Mouse (Mus musculus) cerebellum, adult 11-12 months (tissue): ENCODE data around the gene Sox12.
A peak's percentile ranks its signal among the peaks of the same experiment; 100 is the strongest.
"Not testable (repeated sequence)": the region's sequence is repeated elsewhere in the genome, so short reads cannot be mapped to it uniquely, and the experiment has no call there.

Source experiments
- DNase-seq: peaks from one replicate; pipeline ENCODE4 v3.0.0; 2022

Sox12 gene

GRCm38 (mm10) chr2:152398691-152399090 is 828 bp upstream of the Sox12 start:
- DNase-seq = peak; percentile 90

GRCm38 (mm10) chr2:152397004-152397589 is 766 bp downstream of the Sox12 start:
- DNase-seq = peak; percentile 80

GRCm38 (mm10) chr2:152396110-152397003 is 1.5 kb downstream of the Sox12 start:
- DNase-seq = peak; percentile 81

GRCm38 (mm10) chr2:152395271-152395920 is 2.5 kb downstream of the Sox12 start:
- DNase-seq = peak; percentile 44

GRCm38 (mm10) chr2:152393225-152394017 is 4.4 kb downstream of the Sox12 start:
- DNase-seq = peak; percentile 27

GRCm38 (mm10) chr2:152392786-152393185 is 5.1 kb downstream of the Sox12 start:
- DNase-seq = peak; percentile 58

- no peak for DNase-seq
These were observed 13.7 kb downstream of the Sox12 start for GRCm38 (mm10) chr2:152384191-152384590.

GRCm38 (mm10) chr2:152376345-152376741 is 21.5 kb downstream of the Sox12 start, which contains the start of gene Nrsn2:
Gene Nrsn2, minus strand, starts transcription at chr2:152376638.
- no peak for DNase-seq

GRCm38 (mm10) chr2:152375652-152376344 is 22.1 kb downstream of the Sox12 start:
- peak; percentile 21 for DNase-seq

GRCm38 (mm10) chr2:152373547-152373946 is 24.3 kb downstream of the Sox12 start:
- DNase-seq = no peak

- DNase-seq = no peak
These were observed 25.2 kb downstream of the Sox12 start for GRCm38 (mm10) chr2:152372661-152373060.

GRCm38 (mm10) chr2:152372104-152372503 is 25.8 kb downstream of the Sox12 start:
- no peak for DNase-seq

GRCm38 (mm10) chr2:152368532-152369140 is 29.2 kb downstream of the Sox12 start:
- peak; percentile 22 for DNase-seq

GRCm38 (mm10) chr2:152367917-152368316 is 29.9 kb downstream of the Sox12 start:
- DNase-seq = no peak

GRCm38 (mm10) chr2:152363245-152364147 is 34.4 kb downstream of the Sox12 start:
- DNase-seq = peak; percentile 54

GRCm38 (mm10) chr2:152361193-152361592 is 36.7 kb downstream of the Sox12 start:
- no peak for DNase-seq

- no peak for DNase-seq
These were observed 37.5 kb downstream of the Sox12 start for GRCm38 (mm10) chr2:152360271-152360775.

- no peak for DNase-seq
These were observed 38.2 kb downstream of the Sox12 start for GRCm38 (mm10) chr2:152359616-152360015.

- DNase-seq = not testable (repeated sequence)
These were observed 38.9 kb downstream of the Sox12 start for GRCm38 (mm10) chr2:152358977-152359376.

- DNase-seq = no peak
These were observed 40.6 kb downstream of the Sox12 start for GRCm38 (mm10) chr2:152357254-152357653.
